Mouse (Mus musculus): ENCODE results near the gene Ttll2. TPM values are rescaled to one million over a fixed set of nuclear protein-coding genes. Genes with fewer than 3 reads are reported as not detected.
"Not testable (repeated sequence)": the region's sequence is repeated elsewhere in the genome, so short reads cannot be mapped to it uniquely, and the experiment has no call there.

Ttll2 gene
- polyA plus RNA-seq, 1 experiment from 2014 or later = not detected

DNA sequence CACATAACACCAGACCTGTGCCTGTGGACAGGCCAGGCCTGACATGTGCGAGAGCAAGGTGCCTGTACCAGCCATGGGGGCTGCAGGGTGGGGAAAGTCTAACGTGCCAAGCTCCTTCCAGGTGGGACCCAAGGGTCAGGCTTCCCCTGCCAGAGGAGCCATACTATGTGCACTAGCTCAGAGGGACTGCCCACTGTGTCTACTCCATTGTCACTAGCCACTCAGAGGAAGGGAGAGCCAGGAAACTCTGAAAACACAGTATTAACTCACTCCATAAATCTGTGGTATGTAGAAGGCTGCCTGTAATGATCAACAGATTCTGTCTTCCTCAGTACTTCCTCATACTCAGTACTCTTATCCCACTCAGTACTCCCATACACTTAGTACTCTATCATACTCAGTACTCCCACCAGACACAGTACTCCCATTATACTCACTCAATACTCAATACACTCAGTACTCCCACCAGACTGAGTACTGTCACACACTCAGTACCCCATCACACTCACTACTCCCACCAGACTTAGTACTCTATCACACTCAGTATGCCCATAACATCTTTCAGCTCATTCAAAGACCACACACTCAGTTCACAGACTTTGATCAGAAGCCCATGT is 36.0 kb upstream of the Ttll2 start:
- DNase-seq (ENCODE audit: low spot score); H3K4me2 ChIP-seq (replicated peaks; ENCODE audit: low read depth, low read length); H3K27me3 ChIP-seq (ENCODE audit: control insufficient read depth, insufficient read depth, low read length); H3K9me3 ChIP-seq (ENCODE audit: control insufficient read depth, low read length); H3K4me3 ChIP-seq (ENCODE audit: low read depth, low read length); H3K4me1 ChIP-seq (replicated peaks; ENCODE audit: control insufficient read depth, insufficient read depth, low read length); H3K9ac ChIP-seq (ENCODE audit: low read depth, low read length); H3K27ac ChIP-seq (ENCODE audit: low read depth, low read length); H3K36me3 ChIP-seq (ENCODE audit: control insufficient read depth, insufficient read depth, low read length): not testable (repeated sequence)
- WGBS = no CpG with 5 or more reads among the region's 2 CpGs
- peak; percentile 30 for ATAC-seq (ENCODE audit: low FRiP score)

DNA sequence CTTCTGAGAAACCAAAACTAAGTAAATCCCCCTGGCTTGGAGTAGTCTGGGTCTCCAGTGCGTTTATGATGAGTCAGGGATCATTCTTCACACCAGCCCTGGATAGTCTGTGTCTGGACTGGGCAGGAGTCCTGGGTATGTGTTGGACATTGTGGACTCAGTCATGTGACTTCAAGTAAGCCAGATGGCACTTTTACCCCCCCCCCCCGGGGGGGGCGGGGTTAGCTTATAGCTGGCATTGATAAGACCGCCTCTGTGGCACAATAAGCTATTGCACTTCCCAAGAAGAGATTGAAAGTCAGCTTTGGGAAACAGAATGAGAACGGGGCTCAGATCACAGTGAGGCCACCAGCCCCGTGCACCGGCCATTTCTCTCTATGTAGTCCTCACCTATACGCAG is 33.5 kb upstream of the Ttll2 start:
- not testable (repeated sequence) for H3K4me1 ChIP-seq (replicated peaks; ENCODE audit: control insufficient read depth, insufficient read depth, low read length); ATAC-seq (ENCODE audit: low FRiP score); H3K27ac ChIP-seq (ENCODE audit: low read depth, low read length)

DNA sequence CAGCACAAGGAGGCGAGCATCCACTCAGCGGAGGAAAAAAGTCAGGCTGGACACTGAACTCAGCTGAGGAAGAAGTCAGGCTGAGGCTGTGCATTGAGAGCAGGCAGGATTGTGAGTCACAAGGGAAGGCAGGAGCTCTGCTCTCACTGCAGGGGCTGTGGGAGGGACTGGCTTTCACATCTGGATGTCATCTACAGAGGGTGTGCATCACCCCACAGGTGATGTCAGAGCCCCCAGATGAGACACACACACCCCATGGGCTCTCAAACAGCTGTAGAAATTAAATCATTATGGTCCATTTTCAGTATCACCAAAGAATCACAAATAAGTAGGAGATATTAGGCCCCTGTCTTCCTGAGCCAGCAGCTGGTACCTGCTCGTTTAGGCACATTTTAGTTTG is 32.9 kb upstream of the Ttll2 start, which contains the start of gene Unc93a2:
Gene Unc93a2, minus strand, starts transcription at position 101 of the 400 bp plus-strand sequence.
- not testable (repeated sequence) for H3K4me2 ChIP-seq (replicated peaks; ENCODE audit: low read depth, low read length); H3K9me3 ChIP-seq (ENCODE audit: control insufficient read depth, low read length); H3K27ac ChIP-seq (ENCODE audit: low read depth, low read length); DNase-seq (ENCODE audit: low spot score); H3K27me3 ChIP-seq (ENCODE audit: control insufficient read depth, insufficient read depth, low read length); H3K36me3 ChIP-seq (ENCODE audit: control insufficient read depth, insufficient read depth, low read length); ATAC-seq (ENCODE audit: low FRiP score); H3K4me1 ChIP-seq (replicated peaks; ENCODE audit: control insufficient read depth, insufficient read depth, low read length); H3K4me3 ChIP-seq (ENCODE audit: low read depth, low read length); H3K9ac ChIP-seq (ENCODE audit: low read depth, low read length)
- whole genome bisulfite sequencing = 82% methylated on average over 3 of the region's 3 CpGs

More for the DNA sequence above, 33.5 kb upstream of the Ttll2 start:
- H3K4me3 ChIP-seq (ENCODE audit: low read depth, low read length); H3K9me3 ChIP-seq (ENCODE audit: control insufficient read depth, low read length); H3K36me3 ChIP-seq (ENCODE audit: control insufficient read depth, insufficient read depth, low read length); H3K9ac ChIP-seq (ENCODE audit: low read depth, low read length); H3K4me2 ChIP-seq (replicated peaks; ENCODE audit: low read depth, low read length); H3K27me3 ChIP-seq (ENCODE audit: control insufficient read depth, insufficient read depth, low read length): not testable (repeated sequence)
- DNase-seq (ENCODE audit: low spot score) = peak; percentile 33
- 70% methylated on average over 8 of the region's 8 CpGs for WGBS

DNA sequence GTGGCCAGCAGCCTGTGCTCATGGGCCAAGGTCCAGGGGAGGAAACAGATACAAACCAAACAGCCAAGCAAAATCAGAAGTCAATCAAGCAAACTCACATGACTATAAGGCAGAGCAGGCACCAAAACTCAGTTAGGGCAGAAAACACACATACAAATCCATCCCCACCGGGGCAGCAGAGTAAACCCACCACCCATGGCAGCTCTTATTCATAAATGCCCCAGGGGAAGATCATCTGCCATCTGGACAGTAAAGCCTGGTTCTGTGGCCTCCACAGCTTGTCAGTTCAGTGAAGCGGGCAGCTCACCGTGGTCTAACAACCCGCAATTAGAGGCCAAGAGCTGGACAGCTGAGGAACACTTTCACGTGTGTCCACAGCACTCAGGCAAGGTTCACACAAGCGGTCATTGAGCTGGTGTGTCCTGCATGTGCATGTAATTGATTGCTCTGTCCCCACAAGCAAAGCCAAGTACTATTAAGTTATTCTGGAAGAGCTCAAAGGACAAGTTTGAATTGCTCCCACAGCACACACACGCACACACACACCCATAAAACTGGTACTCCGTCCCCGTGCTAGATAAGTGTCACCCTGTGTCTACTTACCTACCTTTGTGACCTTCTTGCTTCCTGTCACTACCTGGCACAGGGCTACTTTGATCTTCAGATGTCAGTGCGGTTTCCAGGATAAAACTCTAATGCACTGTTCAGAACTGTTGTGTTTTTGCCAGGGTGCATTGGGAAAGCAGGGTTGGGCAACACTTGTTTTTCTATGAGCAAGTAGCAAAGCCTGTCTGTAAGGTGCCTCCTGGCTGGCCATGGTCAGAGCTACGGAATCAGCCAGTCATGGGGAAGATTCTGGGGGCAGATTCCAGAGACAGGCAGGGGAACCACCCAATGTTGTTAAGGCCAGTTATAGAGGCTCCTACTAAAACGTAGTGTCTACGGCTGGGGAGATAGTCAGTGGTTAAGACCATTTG is 31.0 kb upstream of the Ttll2 start:
- H3K9me3 ChIP-seq (ENCODE audit: control insufficient read depth, low read length); H3K27ac ChIP-seq (ENCODE audit: low read depth, low read length); DNase-seq (ENCODE audit: low spot score); H3K9ac ChIP-seq (ENCODE audit: low read depth, low read length); H3K27me3 ChIP-seq (ENCODE audit: control insufficient read depth, insufficient read depth, low read length); H3K36me3 ChIP-seq (ENCODE audit: control insufficient read depth, insufficient read depth, low read length); ATAC-seq (ENCODE audit: low FRiP score); H3K4me3 ChIP-seq (ENCODE audit: low read depth, low read length); H3K4me1 ChIP-seq (replicated peaks; ENCODE audit: control insufficient read depth, insufficient read depth, low read length); H3K4me2 ChIP-seq (replicated peaks; ENCODE audit: low read depth, low read length): not testable (repeated sequence)
- 82% methylated on average over 7 of the region's 13 CpGs for WGBS

DNA sequence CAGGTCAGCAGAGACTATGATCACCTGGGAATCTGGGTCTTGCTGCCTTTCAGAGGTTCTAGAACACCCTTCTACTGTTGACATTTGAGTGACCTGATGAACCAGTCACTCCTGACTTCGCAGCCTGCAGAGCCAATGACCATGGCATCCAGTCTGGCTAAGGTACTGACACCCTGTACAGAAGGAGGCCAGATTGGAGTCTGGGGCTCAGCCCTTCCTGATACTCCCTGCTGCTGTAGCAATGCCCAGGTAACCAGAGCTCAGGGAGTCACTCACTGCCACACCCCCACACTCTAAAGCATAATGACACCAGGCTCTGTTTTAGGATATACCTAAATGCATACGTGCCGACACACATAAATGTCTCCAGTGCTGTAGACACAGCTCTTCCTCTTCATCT is 30.2 kb upstream of the Ttll2 start:
- H3K4me2 ChIP-seq (replicated peaks; ENCODE audit: low read depth, low read length); H3K4me1 ChIP-seq (replicated peaks; ENCODE audit: control insufficient read depth, insufficient read depth, low read length); H3K9ac ChIP-seq (ENCODE audit: low read depth, low read length); H3K27me3 ChIP-seq (ENCODE audit: control insufficient read depth, insufficient read depth, low read length); H3K4me3 ChIP-seq (ENCODE audit: low read depth, low read length); H3K36me3 ChIP-seq (ENCODE audit: control insufficient read depth, insufficient read depth, low read length); H3K9me3 ChIP-seq (ENCODE audit: control insufficient read depth, low read length); ATAC-seq (ENCODE audit: low FRiP score); H3K27ac ChIP-seq (ENCODE audit: low read depth, low read length); DNase-seq (ENCODE audit: low spot score): not testable (repeated sequence)
- WGBS = 87% methylated on average over 1 of the region's 3 CpGs

DNA sequence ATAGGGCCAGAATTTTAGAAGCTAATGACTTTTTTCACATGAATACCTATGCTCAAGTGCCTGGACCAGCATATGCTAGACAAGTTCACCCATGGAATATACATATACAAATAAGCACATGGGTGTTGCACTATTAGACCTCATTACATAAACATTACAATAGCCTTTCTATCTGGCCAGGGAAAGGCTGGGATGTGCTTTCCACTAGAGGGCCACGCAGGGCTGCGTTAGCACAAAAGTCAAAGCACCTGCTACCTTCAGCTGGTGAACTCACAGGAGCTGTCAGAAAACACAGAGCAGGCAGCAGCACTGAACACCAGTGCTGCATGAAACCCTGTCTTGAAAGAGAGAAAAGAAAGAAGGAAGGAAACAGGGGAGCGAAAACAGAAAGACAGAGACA is 25.4 kb upstream of the Ttll2 start:
- H3K9ac ChIP-seq (ENCODE audit: low read depth, low read length); DNase-seq (ENCODE audit: low spot score); H3K4me1 ChIP-seq (replicated peaks; ENCODE audit: control insufficient read depth, insufficient read depth, low read length); H3K36me3 ChIP-seq (ENCODE audit: control insufficient read depth, insufficient read depth, low read length); H3K27ac ChIP-seq (ENCODE audit: low read depth, low read length); H3K27me3 ChIP-seq (ENCODE audit: control insufficient read depth, insufficient read depth, low read length); ATAC-seq (ENCODE audit: low FRiP score); H3K4me2 ChIP-seq (replicated peaks; ENCODE audit: low read depth, low read length); H3K9me3 ChIP-seq (ENCODE audit: control insufficient read depth, low read length); H3K4me3 ChIP-seq (ENCODE audit: low read depth, low read length): not testable (repeated sequence)
- WGBS = 20% methylated on average over 1 of the region's 3 CpGs

DNA sequence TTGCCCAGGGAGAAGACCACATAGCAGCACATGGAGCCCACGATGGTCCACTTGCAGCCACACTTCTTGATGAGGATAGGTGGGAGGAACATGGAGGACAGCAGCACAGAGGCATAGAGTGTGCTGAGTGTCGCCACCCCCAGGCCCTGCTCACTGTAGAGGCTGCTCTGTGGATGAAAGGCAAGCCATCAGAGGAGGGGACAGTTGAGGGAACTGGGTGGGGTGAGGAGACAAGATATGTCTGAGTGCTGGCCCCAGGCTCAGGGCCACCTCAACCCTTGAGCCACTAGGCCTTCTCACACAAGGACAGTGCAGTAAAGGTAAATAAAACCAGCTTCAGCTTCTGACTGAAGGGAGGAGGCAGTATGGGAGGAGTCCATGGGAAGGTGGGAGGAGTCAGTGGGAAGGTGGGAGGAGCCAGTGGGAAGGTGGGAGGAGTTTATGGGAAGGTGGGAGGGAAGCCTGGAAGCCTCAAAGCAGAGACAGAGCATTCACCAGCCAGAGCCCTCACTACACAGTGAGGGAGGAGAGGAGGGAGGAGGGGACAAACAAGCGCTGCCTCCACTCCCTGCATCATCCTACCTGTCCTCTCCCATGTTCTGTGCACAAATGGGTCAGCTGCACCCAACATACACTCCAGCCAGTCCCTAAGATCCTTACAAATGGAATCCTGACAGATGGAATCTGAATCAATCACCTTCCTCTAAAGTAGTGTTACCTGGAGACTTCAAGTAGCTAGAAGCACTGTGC is 24.6 kb upstream of the Ttll2 start:
- not testable (repeated sequence) for H3K4me2 ChIP-seq (replicated peaks; ENCODE audit: low read depth, low read length); H3K4me1 ChIP-seq (replicated peaks; ENCODE audit: control insufficient read depth, insufficient read depth, low read length); H3K9me3 ChIP-seq (ENCODE audit: control insufficient read depth, low read length); H3K27me3 ChIP-seq (ENCODE audit: control insufficient read depth, insufficient read depth, low read length); H3K4me3 ChIP-seq (ENCODE audit: low read depth, low read length); H3K36me3 ChIP-seq (ENCODE audit: control insufficient read depth, insufficient read depth, low read length); DNase-seq (ENCODE audit: low spot score); H3K27ac ChIP-seq (ENCODE audit: low read depth, low read length); H3K9ac ChIP-seq (ENCODE audit: low read depth, low read length)
- 100% methylated on average over 1 of the region's 3 CpGs for WGBS
- ATAC-seq (ENCODE audit: low FRiP score) = peak; percentile 63; the same call in 1 of the 2 replicates

DNA sequence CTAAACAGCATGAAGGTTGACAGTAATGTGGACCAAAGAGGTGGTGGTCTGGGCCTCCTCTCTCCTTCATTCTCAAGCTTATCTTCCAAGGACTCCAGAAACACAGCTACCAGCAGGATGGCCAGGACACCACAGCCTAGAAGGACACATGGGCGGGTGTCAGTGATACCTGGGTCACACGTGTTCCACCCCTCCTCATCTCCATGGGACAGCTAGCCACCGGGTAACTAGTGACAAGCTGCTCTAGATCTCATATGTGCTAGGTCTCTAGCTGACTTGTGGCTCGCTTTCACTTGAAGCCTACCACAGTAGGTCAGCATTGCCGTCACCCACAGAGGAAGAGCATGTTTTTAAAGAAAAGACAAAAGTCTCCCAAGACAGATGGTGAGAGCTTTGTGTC is 19.4 kb upstream of the Ttll2 start, which contains the start of gene Gm49630:
Gene Gm49630, minus strand, starts transcription at position 101 of the 400 bp plus-strand sequence.
- H3K4me2 ChIP-seq (replicated peaks; ENCODE audit: low read depth, low read length) = not testable (repeated sequence)
- WGBS = 82% methylated on average over 2 of the region's 5 CpGs

More for the DNA sequence above, 19.4 kb upstream of the Ttll2 start, which contains the start of gene Gm49630:
- DNase-seq (ENCODE audit: low spot score); H3K27me3 ChIP-seq (ENCODE audit: control insufficient read depth, insufficient read depth, low read length); H3K9me3 ChIP-seq (ENCODE audit: control insufficient read depth, low read length); H3K36me3 ChIP-seq (ENCODE audit: control insufficient read depth, insufficient read depth, low read length); H3K27ac ChIP-seq (ENCODE audit: low read depth, low read length); H3K9ac ChIP-seq (ENCODE audit: low read depth, low read length); H3K4me1 ChIP-seq (replicated peaks; ENCODE audit: control insufficient read depth, insufficient read depth, low read length); ATAC-seq (ENCODE audit: low FRiP score); H3K4me3 ChIP-seq (ENCODE audit: low read depth, low read length): not testable (repeated sequence)

All from hindbrain, embryonic 11.5 days (tissue).